Mouse (Mus musculus) gastrocnemius, postnatal 10 days (tissue): ENCODE data around the gene Sh3d21. TPM values are rescaled to one million over a fixed set of nuclear protein-coding genes. Genes with fewer than 3 reads are reported as not detected.

ENCODE experiments used
- DNase-seq: peaks from one replicate; pipeline ENCODE4 v3.0.0; 2021; ENCODE audit warnings: mixed read lengths
- total RNA-seq, 2 experiments: library from RNA; stranded (reverse); gene quantifications; 2 replicates each; pipeline ENCODE4 v1.2.3; 2021

Sh3d21 gene
- total RNA-seq, 2 experiments from 2014 or later: 1.2 to 1.4 TPM

- DNase-seq: no peak
Measured at GRCm38 (mm10) chr4:126145396-126145795, 17.9 kb downstream of the Sh3d21 start.

GRCm38 (mm10) chr4:126141021-126141420 is 22.3 kb downstream of the Sh3d21 start:
- DNase-seq: no peak

- no peak for DNase-seq
Measured at GRCm38 (mm10) chr4:126137773-126138172, 25.5 kb downstream of the Sh3d21 start.

- no peak for DNase-seq
Measured at GRCm38 (mm10) chr4:126134639-126135038, 28.7 kb downstream of the Sh3d21 start.

- DNase-seq: no peak
Measured at GRCm38 (mm10) chr4:126134236-126134635, 29.1 kb downstream of the Sh3d21 start.

- DNase-seq: no peak
Measured at GRCm38 (mm10) chr4:126132636-126133264, 30.5 kb downstream of the Sh3d21 start.

- no peak for DNase-seq
Measured at GRCm38 (mm10) chr4:126131290-126132121, 31.8 kb downstream of the Sh3d21 start.

- DNase-seq: no peak
Measured at GRCm38 (mm10) chr4:126130502-126130901, 32.8 kb downstream of the Sh3d21 start.

- no peak for DNase-seq
Measured at GRCm38 (mm10) chr4:126123309-126124040, 39.8 kb downstream of the Sh3d21 start.

- DNase-seq: no peak
Measured at GRCm38 (mm10) chr4:126120506-126120905, 42.8 kb downstream of the Sh3d21 start.

GRCm38 (mm10) chr4:126120052-126120451 is 43.2 kb downstream of the Sh3d21 start:
- DNase-seq: no peak

GRCm38 (mm10) chr4:126119051-126119450 is 44.2 kb downstream of the Sh3d21 start:
- DNase-seq: no peak

- DNase-seq: no peak
Measured at GRCm38 (mm10) chr4:126118651-126119050, 44.6 kb downstream of the Sh3d21 start.

GRCm38 (mm10) chr4:126117116-126117515 is 46.2 kb downstream of the Sh3d21 start:
- DNase-seq: no peak

- DNase-seq: no peak
Measured at GRCm38 (mm10) chr4:126115871-126116521, 47.3 kb downstream of the Sh3d21 start.

GRCm38 (mm10) chr4:126115411-126115810 is 47.9 kb downstream of the Sh3d21 start:
- no peak for DNase-seq

GRCm38 (mm10) chr4:126113943-126114342 is 49.3 kb downstream of the Sh3d21 start:
- peak; percentile 71 for DNase-seq

- no peak for DNase-seq
Measured at GRCm38 (mm10) chr4:126113243-126113642, 50.0 kb downstream of the Sh3d21 start.

GRCm38 (mm10) chr4:126111153-126111549 is 52.1 kb downstream of the Sh3d21 start:
- peak; percentile 44 for DNase-seq

GRCm38 (mm10) chr4:126110374-126111152 is 52.7 kb downstream of the Sh3d21 start:
- DNase-seq: peak; percentile 78

- no peak for DNase-seq
Measured at GRCm38 (mm10) chr4:126109613-126110373, 53.5 kb downstream of the Sh3d21 start.
